9 mouse cellular contexts compared by ENCODE assay signal in genomic region chr7:70346951-70347617, GRCm38 (mm10). TPM values are rescaled to one million over a fixed set of nuclear protein-coding genes. Genes with fewer than 3 reads are reported as not detected.
DNase-seq lines count a peak whose midpoint lies in the region; ATAC-seq and TF ChIP-seq lines count a peak whose summit lies in the region.
"Had no signal": no experiment of that assay in that cellular context is flagged by ENCODE, and none has a peak within 500 bp of the region (broad histone marks: within the 10 kb centered on the region; RNA-seq: fewer than 3 reads in every experiment).

No protein-coding gene starts in this region.

- TF ChIP-seq EP300 in stomach, postnatal 0 days (optimal IDR thresholded peaks at IDR 0.05): no peak

- H3K36me3 ChIP-seq in limb, embryonic 12.5 days: no peaks in the 10 kb centered on the region
- H3K36me3 ChIP-seq in stomach, postnatal 0 days (ENCODE audit: control insufficient read depth, insufficient read depth, low read length): no peaks in the 10 kb centered on the region

- H3K9ac ChIP-seq in limb, embryonic 12.5 days (replicated peaks): no peak overlapping the region
- H3K9ac ChIP-seq in stomach, postnatal 0 days (ENCODE audit: low read length): peak overlapping the region; percentile 58

- WGBS in limb, embryonic 12.5 days: 14% methylated on average over 20 of the region's 20 CpGs
- WGBS in stomach, postnatal 0 days: 29% methylated on average over 20 of the region's 20 CpGs

- TF ChIP-seq CTCF in stomach, postnatal 0 days (IDR thresholded peaks at IDR 0.05; ENCODE audit: low read depth): no peak

- no peaks in the 10 kb centered on the region for H3K9me3 ChIP-seq in limb, embryonic 12.5 days
- H3K9me3 ChIP-seq in stomach, postnatal 0 days (ENCODE audit: control insufficient read depth, low read length): no peaks in the 10 kb centered on the region
- H3K9me3 ChIP-seq: megakaryocyte, embryonic 14.5 days had no signal

- ATAC-seq in limb, embryonic 12.5 days (ENCODE audit: insufficient number of reproducible peaks, insufficient read depth, low FRiP score, low TSS enrichment, low read depth): no peak
- ATAC-seq in stomach, postnatal 0 days (ENCODE audit: low FRiP score, low TSS enrichment): no peak

- peak overlapping the region; percentile 76 for H3K4me2 ChIP-seq in limb, embryonic 12.5 days
- H3K4me2 ChIP-seq in stomach, postnatal 0 days (replicated peaks; ENCODE audit: low read depth): peak overlapping the region; percentile 88

- DNase-seq in adrenal gland, adult 2 months: peak; percentile 25
- no peak for DNase-seq in adrenal gland, postnatal 25 days
- peak; percentile 23 for DNase-seq in retina, postnatal 1 day
- DNase-seq in retina, embryonic 14.5 days (ENCODE audit: low spot score): no peak
- DNase-seq in stomach, postnatal 0 days (ENCODE audit: low spot score): peak; percentile 19
- no peak for DNase-seq in urinary bladder, postnatal 14 days (ENCODE audit: low spot score)
- DNase-seq in spleen, adult 18-20 months: no peak

- H3K4me1 ChIP-seq in limb, embryonic 12.5 days (replicated peaks): peaks cover 66% of the 10 kb centered on the region
- peaks cover 7% of the 10 kb centered on the region; the same call in 1 of the 2 replicates for H3K4me1 ChIP-seq in stomach, postnatal 0 days (replicated peaks; ENCODE audit: control insufficient read depth, insufficient read depth)

- H3K4me3 ChIP-seq in limb, embryonic 12.5 days (replicated peaks): no peak overlapping the region
- peak overlapping the region; percentile 36 for H3K4me3 ChIP-seq in stomach, postnatal 0 days (ENCODE audit: low read depth, low read length)

- peaks cover 66% of the 10 kb centered on the region for H3K27me3 ChIP-seq in limb, embryonic 12.5 days
- H3K27me3 ChIP-seq in stomach, postnatal 0 days (ENCODE audit: control insufficient read depth, insufficient read depth, low read length): no peaks in the 10 kb centered on the region

- no peak overlapping the region; the same call in 1 of the 2 replicates for H3K27ac ChIP-seq in limb, embryonic 12.5 days
- peak overlapping the region; percentile 77 for H3K27ac ChIP-seq in stomach, postnatal 0 days (replicated peaks)

RNA-seq across cellular contexts. Expression of gene Nr2f2, which starts 19.5 kb away (rescaled TPM):
- 100 to 1,000 TPM; 109 to 132 TPM for total RNA-seq in adrenal gland, adult 2 months (2021)
- polyA plus RNA-seq in adrenal gland, adult 2 months (2012; rRNA removed): 401 and 472 TPM in 2 replicates
- total RNA-seq in adrenal gland, postnatal 25 days (2021): 101 and 117 TPM in 2 replicates
- 71.8 and 76.9 TPM in 2 replicates for polyA plus RNA-seq in limb, embryonic 12.5 days (2016; fragmentation: Nextera tagmentation; extraction: Ambion mirVana)
- 52.8 and 53.9 TPM in 2 replicates for polyA plus RNA-seq in stomach, postnatal 0 days (2015; fragmentation: Nextera tagmentation; extraction: Ambion mirVana)

Comparison
In these comparisons a context has a peak if more than half of its experiments do, and no peak if none do; other contexts are left out.
1. DNase-seq: peak in adrenal gland, adult 2 months (single experiment), retina, postnatal 1 day (single experiment) and stomach, postnatal 0 days (single experiment); none in adrenal gland, postnatal 25 days (single experiment), retina, embryonic 14.5 days (single experiment), urinary bladder, postnatal 14 days (single experiment) and spleen, adult 18-20 months (0 of 2).